Mouse (Mus musculus): ENCODE results near the gene Ttc19. TPM values are rescaled to one million over a fixed set of nuclear protein-coding genes. Genes with fewer than 3 reads are reported as not detected.

Ttc19 gene
- polyA plus RNA-seq (2012; rRNA removed; ENCODE audit: low replicate concordance) = 7.8 and 13.2 TPM in 2 replicates

GRCm38 (mm10) chr11:62280675-62281600 is at the start of gene Ttc19, which contains the start of gene Zswim7:
Gene Ttc19 (plus strand): TSS chr11:62281473.
Gene Zswim7 (minus strand): TSS chr11:62281375.

GRCm38 (mm10) chr11:62248401-62249244 is 32.6 kb upstream of the Ttc19 start, which contains the start of gene Adora2b:
Gene Adora2b (plus strand): TSS chr11:62248984.

Other genes with a start within 250 kb of the Ttc19 start
- 4.8 and 5.2 TPM in 2 replicates for gene Adora2b, start 32.5 kb upstream of the Ttc19 start, polyA plus RNA-seq (2012; rRNA removed; ENCODE audit: low replicate concordance)
- gene Zswim7, start 98 bp upstream of the Ttc19 start, polyA plus RNA-seq (2012; rRNA removed; ENCODE audit: low replicate concordance) = 17.7 and 19.2 TPM in 2 replicates
- gene Pigl, start 177.0 kb downstream of the Ttc19 start, polyA plus RNA-seq (2012; rRNA removed; ENCODE audit: low replicate concordance) = 11.1 and 11.2 TPM in 2 replicates
- gene Ncor1, start 177.1 kb downstream of the Ttc19 start, polyA plus RNA-seq (2012; rRNA removed; ENCODE audit: low replicate concordance) = 125 and 143 TPM in 2 replicates

Measured in subcutaneous adipose tissue, adult 2 months (tissue).